In the genomic region with DNA sequence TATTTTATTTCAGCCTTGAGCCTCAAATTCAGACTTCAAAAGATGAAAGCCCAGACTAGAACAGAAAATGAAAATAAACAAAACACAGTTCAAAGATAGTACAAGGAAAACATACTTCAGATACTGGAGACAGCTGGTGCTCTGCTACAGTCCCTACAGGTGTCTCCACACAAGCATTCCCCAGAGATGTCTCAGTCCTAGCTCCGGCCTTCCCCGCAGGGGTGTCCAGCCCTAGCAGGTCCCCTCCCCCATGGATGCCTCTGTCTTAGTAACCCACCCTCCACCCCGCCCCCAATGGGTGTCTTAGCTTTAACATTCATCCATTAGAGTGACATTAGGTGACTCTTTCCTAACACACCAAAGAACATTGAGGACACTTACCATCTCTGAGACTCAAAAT, we compare ENCODE assay signal across 15 mouse cellular contexts.
"Had no signal": no experiment of that assay in that cellular context is flagged by ENCODE, and none has a peak within 500 bp of the region (broad histone marks: within the 10 kb centered on the region; RNA-seq: fewer than 3 reads in every experiment).

No protein-coding gene starts in this region.

- DNase-seq: layer of hippocampus, postnatal 36 days; left cerebral cortex, postnatal 4 days; lung, adult 18-20 months; lung, postnatal 4 days; midbrain, embryonic 14.5 days; right cerebral cortex, postnatal 14 days; thymus, adult 2 months; thymus, postnatal 25 days had no signal

- H3K27ac ChIP-seq: limb, embryonic 13.5 days; liver, embryonic 14.5 days; neural tube, embryonic 12.5 days; stomach, embryonic 15.5 days had no signal

- ATAC-seq: intestine, embryonic 16.5 days had no signal

- H3K4me2 ChIP-seq: limb, embryonic 13.5 days; neural tube, embryonic 12.5 days; stomach, embryonic 15.5 days had no signal

- H3K4me3 ChIP-seq: limb, embryonic 13.5 days; midbrain, embryonic 10.5 days; myocyte; neural tube, embryonic 12.5 days; stomach, embryonic 15.5 days had no signal

- H3K27me3 ChIP-seq: limb, embryonic 13.5 days; neural tube, embryonic 12.5 days; stomach, embryonic 15.5 days had no signal

- H3K9ac ChIP-seq: limb, embryonic 13.5 days; liver, embryonic 14.5 days; neural tube, embryonic 12.5 days; stomach, embryonic 15.5 days had no signal

- H3K36me3 ChIP-seq: limb, embryonic 13.5 days; midbrain, embryonic 10.5 days; neural tube, embryonic 12.5 days; stomach, embryonic 15.5 days had no signal

- H3K9me3 ChIP-seq: limb, embryonic 13.5 days; midbrain, embryonic 10.5 days; neural tube, embryonic 12.5 days; stomach, embryonic 15.5 days had no signal
